Mouse (Mus musculus): ENCODE results near the gene Pla2g12a. TPM values are rescaled to one million over a fixed set of nuclear protein-coding genes. Genes with fewer than 3 reads are reported as not detected.

Gene Pla2g12a
- polyA plus RNA-seq, 1 experiment from 2014 or later = 67.3 TPM

DNA sequence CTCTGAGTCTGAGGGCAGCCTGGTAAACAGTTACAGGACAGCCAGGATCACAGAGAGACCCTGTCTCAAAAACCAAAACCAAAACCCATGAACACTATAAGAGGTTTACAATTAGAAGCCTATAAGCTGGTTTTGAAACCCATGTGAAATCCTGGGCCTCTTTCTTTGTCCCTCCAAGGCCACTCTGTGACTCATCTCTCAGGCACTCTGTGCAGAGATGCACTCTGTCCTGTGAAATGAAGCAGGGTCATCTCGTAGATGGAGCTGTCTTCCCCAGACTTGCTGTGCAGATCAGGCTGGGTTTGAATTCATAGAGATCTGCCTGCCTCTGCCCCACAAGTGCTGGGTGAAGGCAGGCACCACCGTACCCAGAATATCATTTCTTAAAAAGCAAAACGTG lies 39.0 kb downstream of the Pla2g12a start:
- Histone ChIP-seq H3K27ac (replicated peaks in 1 of 2; ENCODE audit: control insufficient read depth in 1 of 2, insufficient read depth in 1 of 2, low read depth in 2 of 2, low read length in 2 of 2) (no peak overlapping the region), H3K9me3 (ENCODE audit: control insufficient read depth, low read length) (no peaks in the 10 kb centered on the region), H3K4me3 (ENCODE audit: control insufficient read depth in 1 of 2, insufficient read depth in 1 of 2, low read depth in 1 of 2, low read length in 2 of 2) (no peak overlapping the region), H3K4me1 (ENCODE audit: control insufficient read depth in 2 of 2, insufficient read depth in 2 of 2, low read length in 2 of 2) (no peaks in the 10 kb centered on the region), H3K27me3 (ENCODE audit: control insufficient read depth, insufficient read depth, low read length) (no peaks in the 10 kb centered on the region), H3K4me2 (ENCODE audit: low read length) (no peak overlapping the region), H3K9ac (ENCODE audit: low read length) (no peak overlapping the region), H3K36me3 (ENCODE audit: control insufficient read depth, insufficient read depth, low read length) (peaks cover 32% of the 10 kb centered on the region)
- WGBS = 62% methylated on average over 3 of the region's 3 CpGs
- ATAC-seq (ENCODE audit: insufficient number of reproducible peaks, insufficient read depth, low FRiP score, low read depth) = no peak

DNA sequence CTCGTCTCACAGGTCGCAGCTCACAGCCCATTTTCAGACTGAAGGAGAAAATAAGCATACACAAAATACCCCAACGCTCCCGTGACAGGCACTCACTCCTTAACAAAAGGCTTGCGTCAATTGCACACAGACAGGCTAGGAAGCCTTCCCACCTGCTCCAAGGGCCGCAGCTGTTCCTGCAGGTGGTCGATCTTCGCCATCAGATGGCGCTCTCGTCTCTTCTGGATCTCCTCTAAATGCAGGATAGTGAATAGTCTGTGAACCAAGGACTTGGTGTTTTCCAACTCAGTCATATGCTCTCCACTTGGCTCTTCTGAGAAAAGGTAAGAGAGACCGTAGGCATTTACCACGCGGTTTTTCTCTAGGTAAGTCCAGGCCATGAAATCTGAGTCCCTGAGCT lies 40.0 kb downstream of the Pla2g12a start:
- Histone ChIP-seq H3K27ac (replicated peaks in 1 of 2; ENCODE audit: control insufficient read depth in 1 of 2, insufficient read depth in 1 of 2, low read depth in 2 of 2, low read length in 2 of 2) (no peak overlapping the region), H3K4me1 (ENCODE audit: control insufficient read depth in 2 of 2, insufficient read depth in 2 of 2, low read length in 2 of 2) (no peaks in the 10 kb centered on the region), H3K4me3 (ENCODE audit: control insufficient read depth in 1 of 2, insufficient read depth in 1 of 2, low read depth in 1 of 2, low read length in 2 of 2) (no peak overlapping the region), H3K9ac (ENCODE audit: low read length) (no peak overlapping the region), H3K4me2 (ENCODE audit: low read length) (no peak overlapping the region), H3K9me3 (ENCODE audit: control insufficient read depth, low read length) (no peaks in the 10 kb centered on the region), H3K27me3 (ENCODE audit: control insufficient read depth, insufficient read depth, low read length) (no peaks in the 10 kb centered on the region), H3K36me3 (ENCODE audit: control insufficient read depth, insufficient read depth, low read length) (peaks cover 21% of the 10 kb centered on the region)
- 16% methylated on average over 13 of the region's 13 CpGs for WGBS
- ATAC-seq (ENCODE audit: insufficient number of reproducible peaks, insufficient read depth, low FRiP score, low read depth) = no peak

DNA sequence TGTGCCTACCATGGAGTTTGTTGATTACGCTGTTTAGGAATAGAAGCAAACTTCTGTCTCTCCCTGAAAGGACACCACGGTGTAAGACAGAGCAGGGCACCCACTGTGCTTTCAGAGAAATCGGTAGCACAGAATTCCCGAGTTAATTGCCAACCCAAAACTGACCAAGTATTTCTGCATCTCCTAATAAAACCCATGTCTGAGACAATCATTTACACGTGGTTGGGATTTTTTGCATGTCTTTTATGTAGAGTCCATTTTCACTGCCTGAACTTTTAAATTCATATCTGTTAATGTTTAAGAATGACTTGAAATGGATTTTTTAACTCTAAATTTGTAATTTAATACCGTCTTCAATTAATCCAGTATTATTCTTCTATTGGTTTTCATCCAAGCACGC lies 45.2 kb downstream of the Pla2g12a start:
- H3K4me2 ChIP-seq (ENCODE audit: low read length) = no peak overlapping the region
- H3K4me1 ChIP-seq (ENCODE audit: control insufficient read depth in 2 of 2, insufficient read depth in 2 of 2, low read length in 2 of 2) = no peaks in the 10 kb centered on the region
- no peaks in the 10 kb centered on the region for H3K27me3 ChIP-seq (ENCODE audit: control insufficient read depth, insufficient read depth, low read length)
- 87% methylated on average over 7 of the region's 7 CpGs for WGBS
- no peaks in the 10 kb centered on the region for H3K9me3 ChIP-seq (ENCODE audit: control insufficient read depth, low read length)
- no peaks in the 10 kb centered on the region for H3K36me3 ChIP-seq (ENCODE audit: control insufficient read depth, insufficient read depth, low read length)
- H3K9ac ChIP-seq (ENCODE audit: low read length) = no peak overlapping the region
- H3K4me3 ChIP-seq (ENCODE audit: control insufficient read depth in 1 of 2, insufficient read depth in 1 of 2, low read depth in 1 of 2, low read length in 2 of 2) = no peak overlapping the region
- ATAC-seq (ENCODE audit: insufficient number of reproducible peaks, insufficient read depth, low FRiP score, low read depth) = no peak
- H3K27ac ChIP-seq (replicated peaks in 1 of 2; ENCODE audit: control insufficient read depth in 1 of 2, insufficient read depth in 1 of 2, low read depth in 2 of 2, low read length in 2 of 2) = no peak overlapping the region

DNA sequence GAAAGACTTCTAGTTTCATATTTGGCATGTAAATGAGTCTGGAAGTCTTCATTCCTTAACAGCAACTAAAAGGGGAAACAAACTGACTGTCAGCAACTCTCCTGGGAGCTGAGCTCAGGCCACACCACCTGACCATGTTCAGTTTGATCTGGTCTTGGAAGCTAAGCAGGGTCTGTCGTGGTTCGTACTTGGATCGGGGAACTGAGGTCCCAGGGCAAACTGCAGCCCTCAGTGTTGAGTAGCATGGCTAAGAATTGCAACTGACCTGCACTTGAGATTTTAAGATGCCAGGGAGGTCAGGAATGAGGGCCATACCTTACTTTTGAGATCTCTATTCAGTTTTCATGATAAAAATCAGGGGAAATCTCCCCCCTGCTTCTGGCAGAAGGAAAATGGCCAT lies 47.5 kb downstream of the Pla2g12a start:
- H3K4me1 ChIP-seq (ENCODE audit: control insufficient read depth in 2 of 2, insufficient read depth in 2 of 2, low read length in 2 of 2) = no peaks in the 10 kb centered on the region
- H3K4me3 ChIP-seq (ENCODE audit: control insufficient read depth in 1 of 2, insufficient read depth in 1 of 2, low read depth in 1 of 2, low read length in 2 of 2) = no peak overlapping the region
- 82% methylated on average over 3 of the region's 3 CpGs for WGBS
- H3K4me2 ChIP-seq (ENCODE audit: low read length) = no peak overlapping the region
- no peak overlapping the region for H3K27ac ChIP-seq (replicated peaks in 1 of 2; ENCODE audit: control insufficient read depth in 1 of 2, insufficient read depth in 1 of 2, low read depth in 2 of 2, low read length in 2 of 2)
- H3K9me3 ChIP-seq (ENCODE audit: control insufficient read depth, low read length) = no peaks in the 10 kb centered on the region
- no peaks in the 10 kb centered on the region for H3K36me3 ChIP-seq (ENCODE audit: control insufficient read depth, insufficient read depth, low read length)
- H3K9ac ChIP-seq (ENCODE audit: low read length) = no peak overlapping the region
- no peak for ATAC-seq (ENCODE audit: insufficient number of reproducible peaks, insufficient read depth, low FRiP score, low read depth)
- no peaks in the 10 kb centered on the region for H3K27me3 ChIP-seq (ENCODE audit: control insufficient read depth, insufficient read depth, low read length)

DNA sequence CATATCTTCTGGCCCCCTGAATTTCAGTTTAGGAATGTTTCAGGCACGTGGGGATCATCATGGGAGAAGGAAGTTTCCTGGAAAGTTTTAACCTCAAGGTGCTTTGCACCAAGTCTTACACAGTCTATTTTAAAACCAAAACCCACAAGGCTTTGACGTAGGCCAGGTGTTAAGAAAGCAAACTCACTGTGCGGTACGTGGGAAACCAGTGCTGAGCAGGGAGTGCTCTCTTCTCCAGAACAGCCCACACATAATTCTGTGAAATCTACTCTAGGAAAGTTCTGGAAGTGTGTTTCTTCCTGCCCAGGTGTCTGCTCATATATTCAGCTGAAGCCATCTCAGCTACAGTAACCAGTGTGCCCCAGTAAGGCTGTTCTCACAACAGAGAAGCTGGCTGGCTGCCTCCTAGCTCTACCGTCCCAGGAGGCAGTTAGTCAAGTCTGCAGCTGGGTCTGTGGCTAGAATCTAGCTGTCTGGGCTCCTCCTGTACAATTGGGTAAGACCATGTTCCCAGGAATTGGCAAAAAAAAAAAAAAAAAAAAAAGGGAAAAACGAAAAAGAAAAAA lies 51.9 kb downstream of the Pla2g12a start:
- H3K4me2 ChIP-seq (ENCODE audit: low read length) = no peak overlapping the region
- H3K9me3 ChIP-seq (ENCODE audit: control insufficient read depth, low read length) = no peaks in the 10 kb centered on the region
- H3K9ac ChIP-seq (ENCODE audit: low read length) = no peak overlapping the region
- H3K36me3 ChIP-seq (ENCODE audit: control insufficient read depth, insufficient read depth, low read length) = no peaks in the 10 kb centered on the region
- no peak overlapping the region for H3K4me3 ChIP-seq (ENCODE audit: control insufficient read depth in 1 of 2, insufficient read depth in 1 of 2, low read depth in 1 of 2, low read length in 2 of 2)
- 67% methylated on average over 6 of the region's 6 CpGs for WGBS
- H3K27me3 ChIP-seq (ENCODE audit: control insufficient read depth, insufficient read depth, low read length) = no peaks in the 10 kb centered on the region
- ATAC-seq (ENCODE audit: insufficient number of reproducible peaks, insufficient read depth, low FRiP score, low read depth) = no peak
- no peak overlapping the region for H3K27ac ChIP-seq (replicated peaks in 1 of 2; ENCODE audit: control insufficient read depth in 1 of 2, insufficient read depth in 1 of 2, low read depth in 2 of 2, low read length in 2 of 2)
- H3K4me1 ChIP-seq (ENCODE audit: control insufficient read depth in 2 of 2, insufficient read depth in 2 of 2, low read length in 2 of 2) = no peaks in the 10 kb centered on the region

DNA sequence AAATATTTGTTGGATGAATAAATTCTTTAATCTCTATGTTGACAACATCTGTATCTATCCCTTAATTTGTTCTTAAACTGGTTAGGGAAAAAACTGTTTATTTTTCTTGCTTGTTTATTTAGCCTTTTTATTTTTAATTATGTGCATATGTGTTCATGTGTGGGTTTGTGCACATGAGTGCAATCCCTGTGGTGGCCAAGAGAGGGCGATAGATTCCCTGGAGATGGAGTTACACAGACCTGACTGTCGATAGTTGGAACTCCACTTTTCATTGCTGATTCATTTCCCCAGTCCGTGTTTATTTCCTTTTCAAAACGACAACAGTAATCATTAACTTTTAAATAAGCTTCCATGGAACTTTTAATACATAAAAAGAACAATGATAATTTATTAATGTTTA lies 54.0 kb downstream of the Pla2g12a start:
- no peak for ATAC-seq (ENCODE audit: insufficient number of reproducible peaks, insufficient read depth, low FRiP score, low read depth)
- no peak overlapping the region for H3K27ac ChIP-seq (replicated peaks in 1 of 2; ENCODE audit: control insufficient read depth in 1 of 2, insufficient read depth in 1 of 2, low read depth in 2 of 2, low read length in 2 of 2)
- H3K36me3 ChIP-seq (ENCODE audit: control insufficient read depth, insufficient read depth, low read length) = no peaks in the 10 kb centered on the region
- H3K4me1 ChIP-seq (ENCODE audit: control insufficient read depth in 2 of 2, insufficient read depth in 2 of 2, low read length in 2 of 2) = no peaks in the 10 kb centered on the region
- no peak overlapping the region for H3K9ac ChIP-seq (ENCODE audit: low read length)
- 43% methylated on average over 4 of the region's 4 CpGs for WGBS
- no peaks in the 10 kb centered on the region for H3K27me3 ChIP-seq (ENCODE audit: control insufficient read depth, insufficient read depth, low read length)
- H3K4me2 ChIP-seq (ENCODE audit: low read length) = no peak overlapping the region
- no peak overlapping the region for H3K4me3 ChIP-seq (ENCODE audit: control insufficient read depth in 1 of 2, insufficient read depth in 1 of 2, low read depth in 1 of 2, low read length in 2 of 2)
- no peaks in the 10 kb centered on the region for H3K9me3 ChIP-seq (ENCODE audit: control insufficient read depth, low read length)

DNA sequence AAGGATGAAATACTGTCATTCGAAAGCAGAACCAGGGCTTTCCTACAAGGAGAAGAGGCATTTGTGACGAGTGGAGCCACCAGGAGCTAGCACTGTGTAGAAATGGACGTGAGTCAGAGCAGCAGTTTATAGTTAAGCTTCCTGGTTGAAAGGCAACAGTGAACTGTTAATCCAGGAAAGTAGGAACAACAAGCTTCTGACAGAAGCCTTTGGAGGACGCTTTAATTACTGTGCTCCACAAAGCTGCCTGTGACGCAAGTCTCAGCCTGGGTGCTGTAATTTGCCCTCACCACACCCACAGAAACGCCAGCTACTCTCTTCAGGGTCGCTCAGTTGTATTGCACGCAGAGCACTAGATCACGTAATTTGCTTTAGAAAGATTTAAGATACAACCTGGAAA lies 58.2 kb downstream of the Pla2g12a start:
- WGBS = 61% methylated on average over 9 of the region's 9 CpGs
- no peaks in the 10 kb centered on the region for H3K27me3 ChIP-seq (ENCODE audit: control insufficient read depth, insufficient read depth, low read length)
- no peak overlapping the region for H3K9ac ChIP-seq (ENCODE audit: low read length)
- no peaks in the 10 kb centered on the region for H3K4me1 ChIP-seq (ENCODE audit: control insufficient read depth in 2 of 2, insufficient read depth in 2 of 2, low read length in 2 of 2)
- no peak overlapping the region for H3K27ac ChIP-seq (replicated peaks in 1 of 2; ENCODE audit: control insufficient read depth in 1 of 2, insufficient read depth in 1 of 2, low read depth in 2 of 2, low read length in 2 of 2)
- no peak overlapping the region for H3K4me2 ChIP-seq (ENCODE audit: low read length)
- no peaks in the 10 kb centered on the region for H3K36me3 ChIP-seq (ENCODE audit: control insufficient read depth, insufficient read depth, low read length)
- H3K9me3 ChIP-seq (ENCODE audit: control insufficient read depth, low read length) = no peaks in the 10 kb centered on the region
- H3K4me3 ChIP-seq (ENCODE audit: control insufficient read depth in 1 of 2, insufficient read depth in 1 of 2, low read depth in 1 of 2, low read length in 2 of 2) = no peak overlapping the region
- ATAC-seq (ENCODE audit: insufficient number of reproducible peaks, insufficient read depth, low FRiP score, low read depth) = no peak

DNA sequence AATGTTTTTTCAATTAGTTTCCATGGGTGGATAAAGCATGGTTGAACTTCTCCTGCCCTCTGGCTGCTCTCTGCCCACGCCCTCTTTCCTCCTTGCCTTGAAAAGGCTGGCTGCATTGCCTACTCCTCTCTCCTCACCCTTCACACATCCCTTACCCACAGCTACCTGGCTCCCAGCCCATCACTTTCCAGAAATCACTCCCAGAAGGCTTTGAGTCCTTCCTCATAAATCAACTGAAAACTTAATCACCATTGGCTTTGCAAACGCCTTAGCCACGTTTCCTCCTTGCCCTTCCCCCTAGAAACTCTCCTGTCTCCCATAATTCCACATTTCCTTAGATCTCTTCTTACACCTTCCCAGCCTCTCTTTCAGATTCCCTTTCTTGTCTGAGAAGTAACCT lies 59.4 kb downstream of the Pla2g12a start:
- Histone ChIP-seq H3K36me3 (ENCODE audit: control insufficient read depth, insufficient read depth, low read length) (no peaks in the 10 kb centered on the region), H3K4me2 (ENCODE audit: low read length) (no peak overlapping the region), H3K4me1 (ENCODE audit: control insufficient read depth in 2 of 2, insufficient read depth in 2 of 2, low read length in 2 of 2) (no peaks in the 10 kb centered on the region), H3K4me3 (ENCODE audit: control insufficient read depth in 1 of 2, insufficient read depth in 1 of 2, low read depth in 1 of 2, low read length in 2 of 2) (no peak overlapping the region), H3K9ac (ENCODE audit: low read length) (no peak overlapping the region), H3K27me3 (ENCODE audit: control insufficient read depth, insufficient read depth, low read length) (no peaks in the 10 kb centered on the region), H3K9me3 (ENCODE audit: control insufficient read depth, low read length) (no peaks in the 10 kb centered on the region), H3K27ac (replicated peaks in 1 of 2; ENCODE audit: control insufficient read depth in 1 of 2, insufficient read depth in 1 of 2, low read depth in 2 of 2, low read length in 2 of 2) (no peak overlapping the region)
- no peak for ATAC-seq (ENCODE audit: insufficient number of reproducible peaks, insufficient read depth, low FRiP score, low read depth)
- WGBS = 59% methylated on average over 3 of the region's 3 CpGs
